Mouse (Mus musculus) retina, embryonic 14.5 days (tissue): ENCODE measurements around the gene Poc1b.
"Not testable (repeated sequence)": the region's sequence is repeated elsewhere in the genome, so short reads cannot be mapped to it uniquely, and the experiment has no call there.

ENCODE experiments used
- DNase-seq: peaks from one replicate; pipeline ENCODE4 v3.0.0-alpha.2; 2015; ENCODE audit warnings: low spot score

The Poc1b gene

DNA sequence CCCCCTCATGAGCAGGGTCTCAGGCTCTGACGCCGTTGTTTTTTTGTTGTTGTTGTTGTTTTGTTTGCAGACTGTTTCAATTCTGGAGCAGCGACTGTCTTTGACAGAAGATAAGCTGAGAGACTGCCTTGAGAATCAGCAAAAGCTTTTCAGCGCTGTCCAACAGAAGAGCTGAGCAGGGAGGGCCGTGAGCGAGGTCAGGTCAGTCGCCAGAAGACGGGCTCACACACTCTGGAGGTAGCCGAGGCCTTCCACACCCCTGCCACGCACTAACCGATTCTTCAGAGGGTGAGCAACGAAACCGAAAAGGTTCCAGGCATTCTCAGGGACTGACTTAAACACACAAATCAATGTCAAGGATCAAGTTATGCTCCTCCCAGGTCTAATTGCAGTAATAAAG, 89.7 kb downstream of the Poc1b start:
- DNase-seq: no peak

DNA sequence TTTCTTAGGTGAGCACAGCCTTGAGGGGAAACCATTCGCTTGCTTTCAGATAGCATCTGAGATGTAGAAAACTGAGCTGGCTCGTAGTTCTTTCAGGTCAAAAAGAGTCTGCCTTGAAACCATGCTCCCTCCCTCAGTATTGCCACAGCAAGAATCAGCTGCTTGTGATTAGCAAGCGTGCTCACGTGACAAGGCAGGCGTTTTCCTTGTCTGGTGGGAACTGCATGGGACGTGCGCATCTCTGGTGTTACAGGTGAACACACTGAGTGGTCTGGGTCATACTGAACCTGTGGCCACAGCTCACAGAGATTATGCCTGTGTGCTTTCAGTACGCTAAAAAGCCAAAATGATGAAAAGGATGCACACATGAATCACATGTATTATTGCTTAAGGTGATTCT, 90.3 kb downstream of the Poc1b start:
- DNase-seq: no peak

DNA sequence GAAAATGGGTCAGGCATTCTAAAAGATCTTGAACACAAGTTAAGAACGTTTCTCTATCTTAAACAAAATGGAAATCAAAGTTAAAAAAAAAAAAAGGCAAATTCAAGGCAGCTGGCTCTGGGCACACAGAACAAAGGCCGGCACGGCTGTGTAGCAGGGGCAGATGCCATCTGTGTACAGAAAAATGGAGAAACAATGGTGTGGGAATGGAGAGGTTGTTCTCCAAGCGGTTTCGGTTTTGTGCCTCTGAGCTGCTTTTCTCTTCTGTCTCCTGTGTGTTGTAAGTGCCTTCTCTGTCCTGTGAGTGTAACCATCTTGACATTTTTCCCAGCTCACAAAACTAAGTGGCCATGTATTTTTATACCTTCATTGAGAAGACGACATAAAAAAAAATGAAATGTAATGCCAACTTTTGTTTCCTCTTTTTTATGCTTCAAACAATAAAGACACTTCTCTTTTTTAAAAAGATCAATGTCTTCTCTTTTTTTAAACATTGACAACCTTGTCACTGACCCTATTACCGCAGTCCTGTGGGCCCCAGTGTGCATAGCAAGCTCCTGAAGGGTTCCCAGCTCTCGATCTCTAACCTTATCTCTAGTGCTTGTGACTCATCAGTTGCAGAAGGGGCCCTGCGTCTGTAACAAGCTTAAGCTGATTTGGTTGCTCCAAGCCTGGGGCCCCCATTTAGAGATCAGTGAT, 90.9 kb downstream of the Poc1b start:
- DNase-seq: no peak

DNA sequence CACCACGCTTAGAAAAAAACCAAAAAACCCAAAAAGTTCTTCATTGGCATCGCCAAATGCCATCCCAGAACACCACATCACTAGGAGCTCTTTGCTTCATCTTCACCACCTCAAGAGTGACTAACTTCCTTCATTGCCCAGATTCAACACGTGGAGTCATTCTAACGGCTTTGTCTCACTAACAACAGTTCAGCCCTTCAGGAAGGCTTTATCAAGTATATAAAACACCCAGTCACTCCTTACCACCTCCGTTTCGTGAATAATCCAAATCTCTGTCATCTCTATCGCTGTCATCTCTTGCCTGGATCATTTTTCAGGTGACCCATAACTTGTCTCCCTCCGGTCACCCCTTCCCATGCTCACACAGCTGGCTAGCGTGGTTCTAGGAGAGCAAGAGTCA, 92.1 kb downstream of the Poc1b start:
- DNase-seq: no peak

DNA sequence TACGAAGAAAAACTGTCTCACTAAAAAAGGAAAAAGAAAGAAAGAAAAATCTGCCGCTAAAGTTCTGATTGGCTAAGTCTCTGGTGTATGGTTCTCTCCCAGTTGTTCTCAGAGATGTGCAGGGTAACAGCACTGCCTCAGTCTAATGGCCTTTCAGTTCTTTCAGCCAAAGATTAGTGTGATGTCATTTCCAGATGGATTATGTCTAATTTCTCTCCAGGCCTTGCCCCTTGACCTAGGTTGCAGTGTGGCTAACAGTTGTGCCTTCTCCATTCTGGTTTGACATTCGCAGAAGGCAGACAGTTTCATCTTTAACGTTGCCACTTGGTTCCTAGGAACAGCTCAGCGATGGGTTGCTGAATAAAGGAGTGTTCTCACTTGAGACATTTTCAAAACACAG, 94.1 kb downstream of the Poc1b start:
- no peak for DNase-seq

DNA sequence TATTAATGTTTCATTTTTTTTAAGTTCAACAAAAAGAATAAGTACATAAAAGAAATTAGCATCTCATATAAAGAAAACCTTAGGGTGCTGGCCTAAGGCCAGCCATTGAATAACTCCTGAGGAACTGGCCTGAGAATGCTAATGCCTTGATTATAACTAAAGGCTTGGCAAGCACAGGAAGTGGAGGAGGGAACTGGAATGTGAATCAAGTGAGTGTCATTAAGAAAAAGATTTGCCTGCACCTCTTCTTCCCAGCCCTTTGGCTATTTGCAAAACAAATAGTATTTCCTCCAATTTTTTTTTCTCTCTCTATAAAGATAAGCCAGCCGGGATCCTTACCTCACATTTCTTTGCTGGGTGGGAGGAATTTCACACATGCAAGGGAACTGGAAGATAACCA, 95.0 kb downstream of the Poc1b start:
- no peak for DNase-seq

DNA sequence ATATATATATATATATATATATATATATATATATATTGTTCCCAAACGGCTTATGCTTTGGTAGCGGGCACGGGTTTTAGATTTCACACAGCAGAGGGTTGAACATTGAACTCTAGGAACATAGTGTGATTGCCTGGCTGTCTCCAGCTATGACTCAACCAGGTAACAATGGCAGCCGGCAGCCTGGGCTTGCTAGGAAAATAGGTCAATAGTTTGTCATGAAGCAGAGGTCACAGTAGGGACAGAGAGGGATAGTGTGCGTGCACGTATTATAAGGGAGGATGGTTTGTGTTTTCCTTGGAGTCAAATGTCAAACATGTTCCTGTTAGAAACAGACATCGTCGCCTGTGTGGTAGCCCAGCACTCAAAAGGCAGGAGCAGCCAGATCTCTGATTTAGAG, 95.5 kb downstream of the Poc1b start:
- DNase-seq: peak; percentile 15

DNA sequence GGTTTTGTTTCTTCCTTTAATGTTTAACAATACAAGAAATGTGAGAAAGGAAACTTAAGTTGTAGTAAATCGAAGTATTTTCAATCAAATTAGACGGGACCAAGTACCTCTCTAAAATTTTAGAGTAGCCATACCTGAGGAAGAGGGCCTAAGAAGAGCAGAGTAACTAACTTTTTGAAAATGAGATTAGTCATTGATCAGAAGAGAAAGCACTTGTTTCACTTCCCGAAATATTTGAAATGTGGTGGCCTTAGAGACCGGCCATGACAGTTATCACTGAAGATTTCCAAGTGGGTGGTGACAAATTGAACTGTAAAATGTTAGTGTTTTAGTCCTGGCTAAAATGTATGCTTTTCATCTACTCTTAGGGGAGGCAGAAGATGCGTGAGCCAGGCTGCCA, 96.3 kb downstream of the Poc1b start:
- no peak for DNase-seq

DNA sequence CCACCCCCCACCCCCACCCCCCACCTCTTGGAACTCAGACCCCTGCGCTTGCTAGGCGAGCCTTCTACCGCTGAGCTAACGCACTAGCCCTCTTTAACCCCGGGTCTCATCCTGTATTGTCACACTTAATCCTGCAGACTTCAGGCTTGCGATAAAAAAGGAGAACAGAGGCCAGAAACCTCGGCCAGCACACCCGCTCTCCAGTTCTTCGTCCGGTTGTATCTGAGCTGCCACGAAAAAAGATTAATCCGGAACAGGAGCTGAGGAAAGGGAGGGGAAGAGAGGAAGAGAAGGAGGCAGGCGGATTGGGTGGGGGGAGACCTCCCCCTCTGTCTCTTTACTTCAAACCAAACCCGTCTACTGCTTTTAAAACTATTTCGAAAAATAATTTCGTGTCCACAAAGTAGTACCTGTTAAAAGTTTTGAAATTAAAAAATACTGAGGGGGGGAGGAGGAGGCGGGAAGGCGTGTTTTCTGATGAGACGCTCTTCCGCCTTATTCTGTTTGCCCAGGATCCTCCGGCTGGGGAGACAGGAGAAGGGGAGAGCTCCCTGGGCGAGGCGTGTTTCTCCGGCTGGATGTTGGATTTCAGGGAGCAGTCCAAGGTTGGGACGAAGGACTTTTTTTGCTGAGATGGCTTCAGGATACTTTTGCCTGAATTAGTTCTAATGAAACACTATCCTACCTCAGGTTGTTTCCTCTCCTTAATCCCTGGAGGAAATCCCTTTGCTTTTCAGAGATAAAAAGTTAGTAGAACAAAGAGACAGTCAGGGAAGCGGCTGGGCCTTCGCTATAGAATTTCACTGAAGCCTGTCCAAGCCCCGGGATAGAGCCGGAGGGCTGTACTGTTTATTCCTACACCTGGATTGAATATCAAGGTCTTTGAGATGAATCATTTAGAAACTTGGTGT, 97.0 kb downstream of the Poc1b start:
- peak; percentile 47 for DNase-seq

DNA sequence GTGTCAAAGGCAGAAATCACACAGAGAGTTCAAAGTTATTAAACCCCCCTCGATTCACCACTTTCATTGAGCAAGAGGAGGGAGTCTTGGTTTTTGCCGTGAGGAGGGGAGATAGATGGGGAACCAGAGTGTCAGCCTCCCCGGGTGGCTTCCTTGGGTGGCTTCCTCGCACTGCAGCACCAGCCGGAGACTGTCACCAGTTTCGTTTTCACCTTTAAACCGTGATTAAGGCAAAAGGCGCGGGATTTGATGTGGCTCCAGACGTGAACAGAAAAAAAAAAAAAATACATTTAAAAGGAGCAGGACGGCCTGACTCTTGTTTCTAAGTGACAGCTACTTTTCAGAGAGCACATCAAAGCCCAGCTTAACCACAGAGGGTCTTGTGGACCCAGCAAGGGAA, 97.7 kb downstream of the Poc1b start:
- peak; percentile 24 for DNase-seq

DNA sequence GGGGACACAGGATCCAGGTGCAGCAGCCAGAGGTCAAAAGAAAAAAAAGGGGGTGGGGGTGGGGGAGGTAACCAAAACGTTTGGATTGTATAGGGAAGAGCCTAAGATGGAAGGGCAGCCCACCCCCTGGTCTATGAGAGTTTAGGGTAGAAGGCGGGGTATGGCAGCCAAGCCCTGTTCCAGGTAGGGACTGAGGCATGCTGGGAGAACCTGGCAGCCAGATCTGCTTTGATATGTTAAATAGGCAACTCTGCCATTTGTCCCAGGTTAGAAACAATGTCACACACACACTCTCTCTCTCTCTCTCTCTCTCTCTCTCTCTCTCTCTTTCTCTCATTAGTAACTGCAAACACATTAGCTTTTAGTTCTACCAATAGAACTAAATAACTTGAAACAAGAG, 100.3 kb downstream of the Poc1b start:
- no peak for DNase-seq

DNA sequence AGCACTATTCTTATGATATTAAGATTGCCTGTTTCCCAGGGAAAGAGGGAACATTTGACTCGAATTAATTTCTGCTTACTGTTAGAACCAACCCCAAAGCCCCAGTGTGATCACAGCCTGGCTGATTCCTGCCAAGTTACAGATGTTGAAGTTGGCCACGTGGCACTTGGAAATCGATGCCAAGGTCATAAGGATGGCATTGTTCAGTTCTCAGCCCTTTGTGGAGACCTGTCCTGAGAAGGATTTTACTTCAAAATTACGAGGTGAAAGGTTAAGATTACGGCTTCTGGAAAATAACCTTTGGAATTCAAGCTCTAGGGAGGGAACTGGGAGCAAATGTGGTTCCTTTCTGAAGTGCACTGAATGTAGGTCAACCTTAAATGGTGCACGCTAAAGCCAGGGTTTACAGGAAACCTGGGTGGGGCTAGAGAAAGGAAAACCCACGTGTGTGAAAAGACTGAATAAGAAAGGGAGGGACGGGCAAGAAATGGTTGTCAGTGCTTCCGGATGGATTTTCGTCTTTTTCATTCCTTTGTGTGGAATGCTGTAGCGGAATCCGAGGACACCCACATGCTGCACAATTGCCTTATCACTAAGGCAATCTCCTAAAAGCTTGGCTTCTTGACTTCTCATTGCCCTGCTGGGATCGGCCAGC, 102.4 kb downstream of the Poc1b start:
- no peak for DNase-seq

DNA sequence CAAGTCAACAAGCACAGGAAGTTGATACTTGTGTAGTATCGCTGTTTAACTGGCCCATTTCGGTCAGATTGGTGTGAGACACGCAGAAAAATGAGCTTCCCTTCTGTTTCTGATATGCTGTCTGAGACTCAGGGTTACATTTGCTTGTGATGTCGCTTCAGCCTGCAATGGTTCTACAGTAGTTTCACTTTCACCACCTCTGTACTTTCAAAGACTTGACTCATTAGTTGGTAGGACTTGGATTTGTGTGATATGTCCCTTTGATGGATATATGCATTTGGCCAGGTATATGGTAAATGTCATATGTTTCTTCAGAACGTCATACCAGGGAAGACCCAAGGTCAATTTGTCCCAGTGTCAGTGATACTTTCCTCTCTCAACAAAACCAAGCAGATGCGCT, 104.2 kb downstream of the Poc1b start:
- no peak for DNase-seq

DNA sequence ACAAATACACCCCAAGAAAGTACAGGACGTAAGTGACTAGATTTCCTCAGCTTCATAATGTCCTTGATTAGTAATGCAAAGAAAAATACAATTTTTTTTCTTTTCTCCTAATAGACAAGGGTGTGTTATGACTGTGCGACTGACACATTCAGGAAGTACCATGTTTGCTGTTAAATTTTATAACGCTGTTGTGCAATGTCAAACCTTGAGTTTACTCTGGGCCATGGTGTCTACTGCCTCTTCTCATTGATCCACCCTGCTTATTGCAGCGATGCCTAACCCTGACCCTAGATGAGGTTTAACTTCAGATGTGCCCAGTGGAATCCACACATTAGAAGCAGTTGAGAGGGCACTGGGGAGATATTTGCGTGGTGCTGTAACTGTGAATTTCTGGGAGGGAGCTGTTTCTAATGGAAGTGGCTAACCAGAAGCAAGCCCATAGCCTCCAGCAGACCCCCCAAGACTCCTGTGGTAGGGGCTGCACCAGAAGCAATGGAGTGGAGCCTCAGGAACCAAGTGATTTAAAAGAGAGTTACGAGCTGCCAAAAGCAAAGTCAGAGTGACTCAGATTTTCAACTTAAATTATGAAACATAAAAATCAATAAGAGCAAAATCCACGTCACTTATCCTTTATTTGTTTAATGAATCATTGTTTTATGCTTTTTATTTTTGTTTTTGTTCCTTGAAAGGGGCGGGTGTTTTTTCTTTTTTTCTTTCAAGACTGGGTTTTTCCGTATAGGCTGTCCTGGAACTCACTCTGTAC, 104.8 kb downstream of the Poc1b start:
- DNase-seq: no peak

DNA sequence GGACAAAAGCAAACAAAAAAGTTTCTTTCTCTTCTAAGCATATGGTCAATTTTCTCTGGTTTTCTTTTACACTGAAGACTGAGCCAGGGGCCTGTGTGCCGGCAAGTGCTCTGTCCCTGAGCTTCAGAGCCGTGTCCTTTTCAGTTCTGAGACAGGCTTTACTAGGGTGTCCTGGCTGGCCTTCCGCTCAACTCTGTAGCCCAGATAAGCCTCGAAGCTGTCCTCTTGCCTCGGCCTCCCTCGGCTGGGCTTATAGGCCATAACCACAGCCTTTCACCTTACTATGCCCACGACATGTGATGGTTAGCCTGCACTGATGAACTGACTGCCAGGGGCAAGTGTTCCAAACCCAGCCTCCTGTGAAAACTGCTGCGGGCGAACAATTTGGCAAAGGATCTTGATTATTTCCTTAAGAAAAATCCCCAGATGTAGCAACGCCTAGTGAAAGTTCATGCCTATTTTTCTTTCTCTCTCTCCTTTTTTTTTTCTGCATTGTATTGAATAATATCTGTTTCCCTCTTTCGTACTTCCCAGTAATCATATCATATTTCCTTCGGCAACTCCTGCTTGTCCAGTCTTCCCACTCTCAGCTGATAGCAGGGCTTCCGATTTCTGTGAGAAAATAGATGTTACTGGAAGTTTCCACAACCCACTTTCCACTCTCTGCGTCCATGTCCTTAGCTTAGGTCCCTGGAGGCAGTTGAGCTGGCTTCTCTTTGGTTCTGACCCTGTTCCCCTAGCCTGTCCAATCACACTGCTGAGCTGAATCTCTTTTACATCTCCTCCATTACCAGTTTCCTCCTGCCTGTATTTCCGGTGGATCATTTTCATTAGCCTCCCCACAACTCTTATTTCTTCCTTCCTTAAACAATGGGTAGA, 107.8 kb downstream of the Poc1b start:
- no peak for DNase-seq

DNA sequence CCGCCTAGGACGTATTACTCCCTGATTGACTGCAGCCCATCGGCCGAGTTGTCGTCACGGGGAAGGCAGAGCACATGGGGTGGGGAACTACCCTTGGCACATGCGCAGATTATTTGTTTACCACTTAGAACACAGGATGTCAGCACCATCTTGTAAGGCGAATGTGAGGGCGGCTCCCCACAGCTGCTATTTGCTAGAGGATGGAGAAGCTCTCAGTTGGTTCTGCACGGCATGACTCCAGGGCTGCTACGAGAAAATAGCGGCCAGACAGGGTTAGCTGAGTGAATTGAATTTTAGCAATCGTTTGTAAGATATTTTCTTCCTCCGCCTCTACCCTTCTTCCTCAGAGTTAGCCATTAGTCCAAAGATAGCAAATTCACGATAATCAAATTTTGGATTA, 109.7 kb downstream of the Poc1b start:
- not testable (repeated sequence) for DNase-seq

DNA sequence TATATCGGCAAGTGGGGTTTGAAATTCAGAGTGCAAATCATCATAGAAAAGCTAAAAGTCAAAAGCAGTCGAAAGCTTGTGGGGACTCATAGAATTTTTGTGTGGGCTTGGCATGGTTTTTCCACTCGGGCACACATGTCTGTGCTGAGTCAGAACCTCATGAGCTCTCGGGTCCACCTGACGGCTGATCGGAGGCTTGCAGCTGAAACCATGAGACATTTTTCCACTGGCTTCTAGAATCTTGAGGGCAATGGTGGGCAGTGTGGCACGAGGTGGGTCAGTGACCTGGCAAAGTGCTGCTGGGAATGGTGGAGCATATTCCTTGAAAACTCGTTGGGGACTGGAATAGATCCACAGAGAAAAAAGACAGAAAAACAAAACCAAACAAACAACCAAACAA, 114.7 kb downstream of the Poc1b start:
- DNase-seq: no peak

DNA sequence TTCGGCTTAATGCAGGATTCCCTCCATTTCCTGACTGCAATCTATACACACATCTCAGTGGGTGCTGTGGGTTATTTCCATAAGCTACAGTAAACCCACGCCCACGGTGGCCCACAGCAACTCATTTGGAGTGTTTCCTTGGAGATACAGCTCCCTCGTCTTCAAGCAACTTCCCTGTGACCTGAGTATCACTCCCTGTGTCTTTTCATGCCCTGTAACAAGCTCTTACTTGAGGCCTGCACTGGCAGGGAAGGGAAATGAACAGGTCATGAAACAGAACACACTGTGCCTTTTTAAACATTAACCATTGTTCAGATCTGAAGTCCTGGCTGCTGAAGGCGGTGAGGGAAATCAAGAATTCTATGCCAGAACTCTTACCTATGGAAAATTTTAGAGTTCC, 115.9 kb downstream of the Poc1b start:
- DNase-seq: no peak

DNA sequence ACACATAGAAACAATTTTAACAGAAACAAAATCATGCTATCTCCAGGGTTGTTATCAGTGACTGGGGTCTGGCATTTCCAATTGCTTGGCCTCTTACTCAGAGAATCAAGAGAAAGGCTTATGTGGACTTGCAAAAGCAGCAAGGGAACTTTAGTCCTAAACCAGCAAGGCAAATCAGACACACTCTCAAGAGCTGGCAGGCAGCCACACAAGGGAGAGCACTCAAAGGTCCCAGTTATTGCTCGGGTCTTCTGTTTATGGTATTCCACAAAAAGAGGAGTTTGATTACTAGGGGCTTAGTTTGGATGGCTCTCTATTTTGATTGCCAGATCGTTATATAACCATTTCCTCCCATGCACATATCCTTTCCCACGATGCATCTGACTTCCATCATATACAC, 117.4 kb downstream of the Poc1b start:
- no peak for DNase-seq

DNA sequence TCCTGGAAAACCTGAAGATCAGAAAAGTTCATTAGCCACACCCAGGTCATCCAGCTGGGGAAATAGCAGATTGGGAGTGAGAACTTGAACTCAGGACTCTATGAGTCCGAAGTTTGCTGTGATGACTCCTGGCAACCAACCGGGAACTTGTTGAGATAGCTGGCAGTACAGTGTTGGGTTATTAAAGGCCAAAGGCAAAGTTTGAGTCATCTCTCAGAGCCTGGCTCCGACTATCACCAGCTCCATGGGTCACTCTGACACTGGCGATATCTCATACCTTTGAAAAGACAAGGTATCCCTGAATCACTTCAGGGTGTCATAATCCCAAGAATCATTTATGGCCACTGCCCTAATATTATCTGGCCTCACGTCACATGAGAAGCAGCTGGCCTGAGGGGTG, 119.9 kb downstream of the Poc1b start:
- no peak for DNase-seq
